Mouse (Mus musculus) splenic B cell, adult 2 months (primary cell): ENCODE measurements around the gene Dennd1c.

Source experiments
- DNase-seq: peaks from one replicate; pipeline ENCODE4 v3.0.0-alpha.2; 2011; ENCODE audit warnings: low read depth, low spot score
- H3K27me3 ChIP-seq: 2 replicates; pipeline ENCODE4 v1.6.1; 2012; ENCODE audit warnings: mild to moderate bottlenecking, low read length, moderate library complexity, mixed read lengths; ENCODE audit not compliant: control insufficient read depth, poor library complexity, insufficient read depth, severe bottlenecking
- H3K36me3 ChIP-seq: 2 replicates; pipeline ENCODE4 v1.6.1; 2012; ENCODE audit warnings: mild to moderate bottlenecking, low read length, moderate library complexity, mixed read lengths; ENCODE audit not compliant: control insufficient read depth, poor library complexity, insufficient read depth, severe bottlenecking

Dennd1c gene

GRCm38 (mm10) chr17:57105181-57106034 is 27.1 kb upstream of the Dennd1c start, which contains the start of gene Tnfsf9:
Gene Tnfsf9 (plus strand): TSS chr17:57105325.
- no peaks in the 10 kb centered on the region for H3K27me3 ChIP-seq
- DNase-seq = peak; percentile 37

GRCm38 (mm10) chr17:57104496-57104895 is 26.2 kb upstream of the Dennd1c start:
- H3K27me3 ChIP-seq = no peaks in the 10 kb centered on the region
- no peaks in the 10 kb centered on the region for H3K36me3 ChIP-seq
- DNase-seq = no peak

More at GRCm38 (mm10) chr17:57105181-57106034, 27.1 kb upstream of the Dennd1c start, which contains the start of gene Tnfsf9:
- no peaks in the 10 kb centered on the region for H3K36me3 ChIP-seq

GRCm38 (mm10) chr17:57102276-57102675 is 24.0 kb upstream of the Dennd1c start:
- H3K27me3 ChIP-seq = no peaks in the 10 kb centered on the region
- no peak for DNase-seq
- no peaks in the 10 kb centered on the region for H3K36me3 ChIP-seq

GRCm38 (mm10) chr17:57099629-57100325 is 21.5 kb upstream of the Dennd1c start:
- no peaks in the 10 kb centered on the region for H3K36me3 ChIP-seq
- no peak for DNase-seq

GRCm38 (mm10) chr17:57098321-57098720 is 20.0 kb upstream of the Dennd1c start:
- no peak for DNase-seq
- H3K36me3 ChIP-seq = no peaks in the 10 kb centered on the region
- H3K27me3 ChIP-seq = no peaks in the 10 kb centered on the region

More at GRCm38 (mm10) chr17:57099629-57100325, 21.5 kb upstream of the Dennd1c start:
- no peaks in the 10 kb centered on the region for H3K27me3 ChIP-seq

GRCm38 (mm10) chr17:57096623-57096920 is 18.3 kb upstream of the Dennd1c start:
- DNase-seq = peak; percentile 86

GRCm38 (mm10) chr17:57095855-57096622 is 17.7 kb upstream of the Dennd1c start:
- Histone ChIP-seq H3K36me3 (no peaks in the 10 kb centered on the region; the same call in 1 of the 2 replicates), H3K27me3 (no peaks in the 10 kb centered on the region)
- DNase-seq = peak; percentile 50

More at GRCm38 (mm10) chr17:57096623-57096920, 18.3 kb upstream of the Dennd1c start:
- H3K36me3 ChIP-seq = no peaks in the 10 kb centered on the region; the same call in 1 of the 2 replicates
- H3K27me3 ChIP-seq = no peaks in the 10 kb centered on the region

GRCm38 (mm10) chr17:57094222-57094621 is 15.9 kb upstream of the Dennd1c start:
- no peak for DNase-seq
- H3K36me3 ChIP-seq = no peaks in the 10 kb centered on the region; the same call in 1 of the 2 replicates
- no peaks in the 10 kb centered on the region for H3K27me3 ChIP-seq

GRCm38 (mm10) chr17:57087049-57087832 is 8.9 kb upstream of the Dennd1c start, which contains the start of gene Tubb4a:
Gene Tubb4a (minus strand): TSS chr17:57087782.
- H3K36me3 ChIP-seq = no peaks in the 10 kb centered on the region; the same call in 1 of the 2 replicates
- no peak for DNase-seq
- H3K27me3 ChIP-seq = no peaks in the 10 kb centered on the region; the same call in 1 of the 2 replicates

- H3K36me3 ChIP-seq = no peaks in the 10 kb centered on the region
- DNase-seq = no peak
- no peaks in the 10 kb centered on the region; the same call in 1 of the 2 replicates for H3K27me3 ChIP-seq
These were observed 7.8 kb upstream of the Dennd1c start for GRCm38 (mm10) chr17:57085970-57086757.

GRCm38 (mm10) chr17:57082481-57082880 is 4.2 kb upstream of the Dennd1c start:
- DNase-seq = no peak
- Histone ChIP-seq H3K27me3 (no peaks in the 10 kb centered on the region), H3K36me3 (no peaks in the 10 kb centered on the region)

GRCm38 (mm10) chr17:57081234-57081842 is 3.0 kb upstream of the Dennd1c start:
- no peaks in the 10 kb centered on the region for H3K27me3 ChIP-seq
- DNase-seq = no peak
- H3K36me3 ChIP-seq = no peaks in the 10 kb centered on the region

GRCm38 (mm10) chr17:57079919-57080318 is 1.6 kb upstream of the Dennd1c start:
- H3K36me3 ChIP-seq = no peaks in the 10 kb centered on the region
- DNase-seq = no peak
- H3K27me3 ChIP-seq = no peaks in the 10 kb centered on the region
